Mouse (Mus musculus) bone marrow, adult 2 months (tissue): Measurements from ENCODE around the gene Snapc4. TPM values are rescaled to one million over a fixed set of nuclear protein-coding genes. Genes with fewer than 3 reads are reported as not detected.

Experiments
- H3K27ac ChIP-seq: fragments of 200-500 bp; 2 replicates; pipeline ENCODE4 v1.5.1; 2012; ENCODE audit warnings: low read depth, mild to moderate bottlenecking, control low read depth, inconsistent platforms, low read length; ENCODE audit not compliant: control insufficient read depth, poor library complexity, insufficient read depth
- H3K4me1 ChIP-seq: fragments of 200-500 bp; 2 replicates; pipeline ENCODE4 v1.6.1; 2011; ENCODE audit warnings: low read length; ENCODE audit not compliant: control insufficient read depth, insufficient read depth
- H3K4me3 ChIP-seq: fragments of 200-500 bp; replicated peaks from 2 replicates; pipeline ENCODE3; 2011; ENCODE audit warnings: mild to moderate bottlenecking, low read depth, low read length, control low read depth; ENCODE audit not compliant: control insufficient read depth
- CTCF ChIP-seq: fragments of 200-500 bp; IDR thresholded peaks from 2 replicates; pipeline ENCODE4 v1.5.1; 2011; ENCODE audit warnings: low read length, control low read depth; ENCODE audit not compliant: control insufficient read depth, insufficient read depth
- POLR2A ChIP-seq: fragments of 200-500 bp; IDR thresholded peaks from 2 replicates; pipeline ENCODE4 v1.6.1; 2011; ENCODE audit warnings: low read depth, mild to moderate bottlenecking, control low read depth, low read length, borderline replicate concordance; ENCODE audit not compliant: control insufficient read depth
- WGBS: fragments of 180-500 bp; shearing (Covaris S2); methylation state at CpG from one replicate; pipeline ENCODE4 v1.1.7; 2018; 5-methylcytosine and 5-hydroxymethylcytosine counted together
- polyA plus RNA-seq: library from polyadenylated mRNA; stranded (reverse); fragments of >200 nt; gene quantifications from 2 replicates; pipeline ENCODE4 v1.2.4, GENCODE M21; 2011; ENCODE audit warnings: low replicate concordance; ENCODE audit not compliant: missing spikeins, insufficient read depth, insufficient read length

Gene Snapc4
- polyA plus RNA-seq, result 25.2 and 42.6 TPM in 2 replicates

- H3K4me3 ChIP-seq, result peak within 1 kb of the TSS; percentile 95
- peak; percentile 37; the same call in 1 of the 2 replicates for TF ChIP-seq POLR2A
- TF ChIP-seq CTCF, result no peak
- no peaks in the 10 kb centered on the region for H3K4me1 ChIP-seq
- under 1% methylated on average over 38 of the region's 38 CpGs for WGBS
- H3K27ac ChIP-seq, result no peak within 1 kb of the TSS
These were observed at the start of gene Snapc4 for GRCm38 (mm10) chr2:26380131-26380771. Gene Snapc4, minus strand, starts transcription at chr2:26380653.

DNA sequence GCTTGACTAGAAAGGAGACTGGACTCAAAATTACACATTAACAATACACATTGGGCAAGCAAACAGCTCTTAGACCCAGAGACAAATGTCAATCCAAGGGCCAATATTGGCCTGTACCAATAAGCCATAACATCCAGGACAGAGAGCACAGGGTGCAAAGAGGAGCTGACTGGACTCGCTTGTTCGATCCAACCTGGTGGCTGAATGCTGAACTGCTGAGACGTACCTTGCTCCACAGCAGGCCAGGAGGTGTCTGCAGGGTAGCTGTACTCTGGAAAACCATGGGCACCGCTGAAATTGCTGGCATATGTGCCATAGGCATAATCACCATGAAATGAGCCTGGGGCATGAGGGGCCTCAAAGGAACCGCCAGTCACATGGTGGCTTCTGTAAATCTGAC is 49.4 kb upstream of the Snapc4 start:
- no peaks in the 10 kb centered on the region for H3K4me1 ChIP-seq
- TF ChIP-seq POLR2A (no peak), CTCF (no peak)
- H3K4me3 ChIP-seq, result no peak overlapping the region
- no peak overlapping the region for H3K27ac ChIP-seq
- 90% methylated on average over 5 of the region's 5 CpGs for WGBS

DNA sequence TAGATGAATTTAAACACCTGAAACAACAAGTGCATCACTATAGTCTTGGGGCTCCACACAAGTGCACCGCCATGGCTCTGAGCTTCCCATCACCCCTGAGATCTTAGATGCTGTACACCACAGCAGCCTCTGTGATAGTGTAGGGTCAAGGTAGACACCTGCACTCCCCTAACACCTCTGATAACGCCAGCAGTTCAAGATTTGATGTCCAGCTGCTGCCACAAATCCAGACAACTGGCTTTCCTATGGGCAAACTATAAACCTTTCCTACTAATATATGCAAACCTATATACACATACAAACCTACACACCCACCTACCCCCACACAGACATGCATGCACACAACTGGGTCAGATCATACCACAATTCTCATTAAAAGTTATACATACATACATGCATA is 44.1 kb upstream of the Snapc4 start:
- H3K27ac ChIP-seq, result no peak overlapping the region
- TF ChIP-seq CTCF (no peak), POLR2A (no peak)
- H3K4me1 ChIP-seq, result no peaks in the 10 kb centered on the region
- 90% methylated on average over 2 of the region's 2 CpGs for WGBS
- no peak overlapping the region for H3K4me3 ChIP-seq

DNA sequence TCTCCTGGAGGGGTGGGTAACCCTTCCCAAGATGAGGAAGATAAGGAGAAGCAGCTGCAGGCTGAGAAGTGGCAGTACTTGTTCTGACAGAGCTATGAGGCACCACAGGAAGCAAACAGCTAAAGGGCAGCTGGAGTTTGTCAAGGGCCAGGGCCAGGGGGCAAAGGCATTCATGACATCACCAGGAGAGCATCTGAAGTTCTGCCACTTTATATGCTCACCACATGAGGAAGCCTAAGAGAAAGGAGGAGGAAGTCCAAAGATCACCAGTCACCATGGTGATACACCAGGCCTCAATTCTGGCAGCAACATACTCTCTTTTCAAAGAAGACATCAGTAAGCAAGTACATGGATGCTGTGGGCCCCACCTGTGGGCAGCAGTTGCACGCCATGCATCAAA is 42.6 kb upstream of the Snapc4 start:
- no peaks in the 10 kb centered on the region for H3K4me1 ChIP-seq
- TF ChIP-seq POLR2A (no peak), CTCF (no peak)
- no peak overlapping the region for H3K27ac ChIP-seq
- no peak overlapping the region for H3K4me3 ChIP-seq
- 83% methylated on average over 1 of the region's 1 CpGs for WGBS

DNA sequence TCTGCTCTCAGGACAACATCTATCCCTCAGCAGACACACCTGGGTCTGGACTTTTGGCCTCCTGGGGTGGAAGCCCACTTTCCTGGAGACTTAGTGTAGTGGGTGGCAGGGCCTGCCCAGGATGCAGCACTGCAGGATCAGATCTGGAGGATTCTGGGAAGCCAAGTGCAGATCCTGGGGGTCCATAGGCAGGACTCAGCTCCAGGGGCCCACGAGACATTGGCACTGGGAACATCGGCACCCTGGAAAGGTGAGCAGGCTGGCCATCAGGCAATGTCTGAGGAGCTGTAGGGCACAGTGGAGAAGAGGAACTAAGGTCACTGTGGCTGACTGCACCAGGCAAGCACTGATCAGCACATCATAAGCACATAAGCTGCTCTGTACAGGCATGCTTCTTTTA is 41.5 kb upstream of the Snapc4 start:
- no peak overlapping the region for H3K27ac ChIP-seq
- no peaks in the 10 kb centered on the region for H3K4me1 ChIP-seq
- WGBS, result 88% methylated on average over 2 of the region's 2 CpGs
- no peak overlapping the region for H3K4me3 ChIP-seq
- TF ChIP-seq CTCF, result no peak
- no peak for TF ChIP-seq POLR2A

DNA sequence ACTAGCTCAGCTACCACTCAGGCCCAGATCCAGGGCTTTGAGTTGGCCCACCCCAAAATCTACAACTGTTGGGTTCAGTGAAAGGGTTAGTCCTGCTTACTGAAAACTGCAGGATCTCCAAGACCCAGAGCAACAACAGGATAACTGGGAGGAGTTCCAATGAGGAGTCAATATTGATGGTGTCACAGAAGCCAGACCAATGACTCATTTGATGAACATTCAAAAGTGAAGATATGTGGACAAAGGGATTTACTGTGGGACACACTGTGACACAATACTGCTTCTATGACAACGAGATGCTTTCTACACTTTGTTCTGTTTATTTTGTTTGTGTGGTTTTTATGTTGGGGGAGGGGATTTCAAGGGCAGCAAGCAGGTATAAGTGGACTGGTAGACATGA is 37.7 kb upstream of the Snapc4 start:
- 77% methylated on average over 1 of the region's 1 CpGs for WGBS
- Histone ChIP-seq H3K27ac (no peak overlapping the region), H3K4me3 (no peak overlapping the region), H3K4me1 (no peaks in the 10 kb centered on the region)
- no peak for TF ChIP-seq CTCF
- TF ChIP-seq POLR2A, result no peak

DNA sequence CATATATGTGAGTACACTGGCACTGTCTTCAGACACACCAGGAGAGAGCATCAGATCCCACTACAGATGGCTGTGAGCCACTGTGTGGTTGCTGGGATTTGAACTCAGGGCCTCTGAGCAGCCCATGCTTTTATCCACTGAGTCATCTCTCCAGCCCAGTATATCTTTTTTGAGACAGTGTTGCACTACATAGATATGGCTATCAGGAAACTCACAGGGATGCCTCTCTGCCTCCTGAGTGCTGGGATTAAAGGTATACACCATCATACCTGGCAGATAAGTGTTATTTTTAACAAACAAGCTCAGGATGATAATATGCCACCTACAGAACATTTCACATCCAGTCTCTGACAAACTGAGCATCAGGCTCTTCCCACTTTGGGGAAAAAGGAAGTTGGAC is 36.6 kb upstream of the Snapc4 start:
- TF ChIP-seq POLR2A (no peak), CTCF (no peak)
- H3K4me3 ChIP-seq, result no peak overlapping the region
- H3K27ac ChIP-seq, result no peak overlapping the region
- H3K4me1 ChIP-seq, result no peaks in the 10 kb centered on the region

GRCm38 (mm10) chr2:26410931-26411411 is 30.5 kb upstream of the Snapc4 start:
- Histone ChIP-seq H3K27ac (no peak overlapping the region), H3K4me1 (peaks cover 4% of the 10 kb centered on the region), H3K4me3 (no peak overlapping the region)
- 66% methylated on average over 5 of the region's 5 CpGs for WGBS
- TF ChIP-seq POLR2A (no peak), CTCF (no peak)

DNA sequence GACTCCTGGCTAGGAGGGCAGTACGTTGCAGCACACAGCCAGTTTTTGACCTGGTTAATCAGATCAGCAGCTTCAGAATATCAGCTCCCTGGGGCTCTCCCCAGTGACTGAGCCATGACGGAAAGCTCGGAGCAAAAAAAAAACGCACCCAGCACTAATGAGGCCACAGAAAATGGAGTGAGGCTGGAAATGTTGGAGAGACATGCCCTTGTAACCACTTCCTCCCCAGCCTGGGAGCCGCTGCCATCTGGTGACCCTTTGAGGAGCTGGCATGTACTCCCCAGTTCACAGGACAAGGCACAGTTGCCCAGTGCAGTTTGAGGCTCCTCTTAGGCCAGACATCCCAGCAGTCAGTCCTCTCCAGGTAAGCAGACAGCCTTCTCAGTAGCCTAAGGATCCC is 29.6 kb upstream of the Snapc4 start:
- WGBS, result 66% methylated on average over 5 of the region's 5 CpGs
- H3K4me1 ChIP-seq, result peaks cover 4% of the 10 kb centered on the region
- TF ChIP-seq CTCF (no peak), POLR2A (no peak)

More for the DNA sequence above, 29.6 kb upstream of the Snapc4 start:
- H3K4me3 ChIP-seq, result no peak overlapping the region
- no peak overlapping the region for H3K27ac ChIP-seq
